Mouse (Mus musculus) urinary bladder, postnatal 25 days (tissue): ENCODE data around the gene Otogl.
"Not testable (repeated sequence)": the region's sequence is repeated elsewhere in the genome, so short reads cannot be mapped to it uniquely, and the experiment has no call there.

Source experiments
- DNase-seq: peaks from one replicate; pipeline ENCODE4 v3.0.0; 2022; ENCODE audit warnings: low spot score

Otogl gene

GRCm38 (mm10) chr10:107805203-107805602 is 106.7 kb downstream of the Otogl start:
- no peak for DNase-seq

DNA sequence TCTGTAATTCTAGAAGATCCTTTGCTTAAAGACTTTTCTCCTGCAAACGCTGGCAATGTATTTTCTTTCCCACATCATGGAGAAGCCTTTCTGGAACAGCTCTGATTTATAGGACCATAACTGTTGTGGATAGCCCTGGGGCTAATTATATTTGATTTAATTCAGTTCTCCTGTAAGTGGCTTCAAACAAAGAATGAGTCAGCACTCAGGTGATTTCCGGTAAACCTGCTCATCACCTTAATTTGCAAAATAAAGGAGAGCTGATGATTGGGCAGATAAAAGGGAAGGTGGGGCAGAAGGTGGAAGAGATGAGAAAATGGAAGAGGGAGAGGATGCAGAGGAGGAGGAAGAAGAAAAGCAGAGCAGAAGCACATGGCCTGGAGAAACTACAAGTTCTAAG is 107.6 kb downstream of the Otogl start:
- not testable (repeated sequence) for DNase-seq

- DNase-seq: peak; percentile 51
Measured at GRCm38 (mm10) chr10:107799671-107800353, 112.1 kb downstream of the Otogl start.

- no peak for DNase-seq
Measured at GRCm38 (mm10) chr10:107794812-107795756, 116.8 kb downstream of the Otogl start.

- DNase-seq: no peak
Measured at GRCm38 (mm10) chr10:107792491-107792890, 119.4 kb downstream of the Otogl start.

- no peak for DNase-seq
Measured at GRCm38 (mm10) chr10:107779548-107779947, 132.4 kb downstream of the Otogl start.

DNA sequence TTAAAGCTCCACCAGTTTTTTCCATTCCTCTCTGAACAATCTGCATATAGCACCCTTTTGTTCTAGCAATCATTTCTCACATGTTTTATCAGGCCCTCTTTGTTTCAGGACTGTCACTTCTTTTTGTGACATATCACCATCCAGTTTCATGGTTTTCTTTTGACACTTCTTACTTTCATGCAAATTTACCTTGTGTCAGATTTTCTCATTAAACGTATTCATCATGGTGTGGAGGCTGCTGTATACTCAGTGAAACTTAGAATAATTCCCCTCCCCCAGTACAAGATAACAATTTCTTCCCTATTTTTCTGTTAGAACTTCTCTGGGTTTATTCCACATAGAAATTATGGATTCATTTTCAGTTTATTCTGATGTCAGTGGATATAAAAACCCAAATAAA is 152.3 kb downstream of the Otogl start:
- DNase-seq: no peak

- no peak for DNase-seq
Measured at GRCm38 (mm10) chr10:107753471-107753870, 158.5 kb downstream of the Otogl start.

DNA sequence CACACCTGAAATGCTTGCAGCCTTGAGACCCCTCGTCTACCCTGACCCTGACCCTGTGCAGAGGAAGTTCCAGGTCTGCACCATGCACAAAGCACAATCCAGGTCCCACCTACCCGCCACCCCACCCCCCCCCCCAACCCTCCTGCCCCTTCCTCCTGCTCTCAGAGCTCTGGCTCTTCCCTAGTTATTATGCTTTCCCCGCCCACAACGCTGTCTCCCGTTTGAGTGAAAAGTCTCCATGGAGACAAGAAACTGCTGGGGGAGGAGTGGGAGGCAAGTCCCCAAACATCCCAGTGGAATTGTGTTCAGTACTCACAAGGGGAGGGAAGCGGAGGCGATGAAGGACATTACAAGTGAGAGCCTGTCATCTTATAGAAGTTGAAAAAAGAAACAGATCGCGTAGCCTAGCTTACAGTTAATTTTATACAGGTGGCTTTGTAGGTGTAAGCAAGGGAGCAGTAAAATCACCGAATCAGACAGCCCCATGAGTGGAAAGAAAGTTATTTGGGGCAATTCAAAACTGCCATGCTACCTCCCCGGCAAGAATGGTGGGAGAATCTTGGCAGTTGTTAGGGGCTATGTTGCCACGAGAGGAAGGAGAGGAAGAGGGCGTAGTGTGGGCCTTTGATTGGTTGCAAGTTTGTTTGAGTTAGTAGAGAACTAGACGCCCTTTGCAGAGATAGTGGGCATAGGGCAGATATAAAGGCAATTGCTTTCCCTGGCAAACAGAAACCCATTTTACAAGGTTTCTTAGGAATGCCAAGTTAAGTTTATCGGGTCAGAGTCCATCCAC is 159.4 kb downstream of the Otogl start:
- no peak for DNase-seq

DNA sequence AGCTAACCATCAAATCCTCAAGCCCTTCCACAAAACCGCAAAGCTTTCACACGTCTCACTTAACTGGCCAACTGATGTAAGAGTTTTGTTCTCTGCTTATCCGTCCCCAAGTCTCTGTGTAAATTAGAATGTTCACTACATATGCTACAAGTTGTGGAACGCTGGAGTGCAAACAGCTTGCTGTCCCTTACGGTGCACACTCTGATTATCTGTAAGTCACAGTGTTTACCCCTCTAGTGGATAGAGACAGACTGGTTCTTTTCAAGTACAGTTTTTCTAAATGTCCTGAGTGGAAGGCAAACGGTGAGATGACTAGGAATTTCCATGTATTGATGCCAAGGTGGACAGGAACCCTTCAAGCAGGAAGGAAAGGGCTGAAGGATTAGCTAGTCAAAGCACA is 160.0 kb downstream of the Otogl start:
- DNase-seq: no peak

DNA sequence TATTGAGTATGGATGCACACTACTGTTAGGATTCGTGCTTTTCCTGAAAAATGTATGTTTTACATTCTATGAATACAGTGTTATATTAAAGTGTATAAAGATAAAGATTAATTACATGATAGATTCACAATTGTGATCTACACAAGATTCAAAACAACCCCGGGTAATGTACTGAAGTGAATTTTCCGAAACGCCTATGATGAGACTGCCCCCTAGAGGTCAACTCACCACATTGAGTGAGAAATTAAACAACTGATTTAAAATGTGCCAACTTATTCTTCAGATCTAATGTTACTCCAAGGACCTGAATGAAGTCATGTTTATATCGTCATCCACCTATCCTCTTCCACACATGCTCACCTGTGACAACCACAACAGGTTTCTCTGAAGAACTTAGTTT is 164.4 kb downstream of the Otogl start:
- no peak for DNase-seq

DNA sequence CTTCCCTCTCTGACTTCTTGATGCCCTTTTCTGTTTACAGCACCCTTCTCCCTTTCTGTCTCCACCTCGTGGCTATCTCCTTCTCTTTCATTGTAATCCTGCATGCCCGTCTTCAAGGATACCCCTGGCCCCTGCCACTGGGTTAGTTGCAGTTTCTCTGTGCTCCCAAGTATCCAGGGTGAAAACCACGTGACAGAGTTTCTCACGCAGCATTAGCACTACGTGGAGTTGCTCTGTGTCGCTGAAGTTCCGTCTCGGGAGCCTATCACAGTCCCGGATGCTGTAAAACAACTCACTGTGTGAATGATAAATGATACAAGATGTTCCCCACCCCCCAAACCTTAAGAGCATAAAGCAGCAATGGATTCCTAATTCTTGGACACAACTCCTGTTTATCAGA is 165.2 kb downstream of the Otogl start:
- DNase-seq: no peak

DNA sequence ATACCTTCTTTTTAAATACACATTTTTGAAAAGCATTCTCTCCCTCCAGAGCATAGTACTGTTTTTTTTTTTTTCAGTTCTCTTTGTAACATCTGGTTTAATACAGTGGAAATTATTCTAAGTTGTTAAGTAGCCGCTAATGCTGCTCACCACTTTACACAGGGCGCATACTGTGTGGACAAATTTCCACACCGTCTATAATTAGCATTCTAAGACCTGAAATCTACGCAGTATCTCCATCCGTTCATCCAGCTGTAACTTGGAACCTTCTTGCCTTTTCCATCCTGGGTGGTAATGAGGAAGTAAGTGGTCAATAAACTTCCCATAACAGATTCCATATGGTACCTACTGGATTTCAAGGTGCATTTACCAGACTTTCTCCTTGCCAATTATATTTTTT is 172.1 kb downstream of the Otogl start:
- DNase-seq: no peak

DNA sequence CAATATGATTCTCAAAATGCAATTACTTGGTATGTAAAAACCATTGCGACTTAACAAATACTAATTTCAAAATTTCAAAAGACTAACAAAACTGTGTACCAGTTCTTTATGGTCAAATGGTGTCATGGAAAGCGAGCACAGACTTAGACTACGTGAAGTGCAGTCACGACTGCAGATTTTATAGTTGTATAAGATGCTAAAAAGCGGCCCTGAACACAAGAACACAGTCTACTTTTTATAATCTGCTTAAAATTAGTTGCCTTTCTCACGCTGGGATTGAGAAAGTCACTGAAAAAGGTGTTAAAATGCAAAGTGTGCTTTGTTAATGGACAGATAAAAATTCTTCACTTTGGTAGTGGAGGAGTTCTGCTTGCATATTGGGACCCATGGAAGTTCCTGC is 174.2 kb downstream of the Otogl start:
- DNase-seq: no peak

DNA sequence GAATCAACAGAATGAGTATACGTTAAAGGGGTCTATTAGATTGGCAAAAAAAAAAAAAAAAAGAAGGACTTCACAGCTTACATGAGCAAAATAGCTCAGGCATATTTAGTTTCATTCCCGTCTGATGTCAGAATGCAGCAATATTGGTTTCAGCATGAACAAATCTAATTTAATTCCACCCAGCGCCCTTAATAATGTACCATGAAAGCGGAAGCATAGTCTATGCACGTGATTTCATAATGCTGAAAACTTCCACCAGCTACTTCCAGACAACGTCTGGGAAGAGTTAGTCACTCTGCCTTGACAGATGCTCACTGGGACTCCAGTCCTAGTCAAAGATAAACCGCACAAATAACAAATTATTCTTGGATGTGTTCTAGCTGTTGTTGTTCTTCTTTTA is 176.5 kb downstream of the Otogl start:
- DNase-seq: no peak

GRCm38 (mm10) chr10:107734327-107734726 is 177.6 kb downstream of the Otogl start:
- no peak for DNase-seq

- no peak for DNase-seq
Measured at GRCm38 (mm10) chr10:107725631-107726030, 186.3 kb downstream of the Otogl start.

DNA sequence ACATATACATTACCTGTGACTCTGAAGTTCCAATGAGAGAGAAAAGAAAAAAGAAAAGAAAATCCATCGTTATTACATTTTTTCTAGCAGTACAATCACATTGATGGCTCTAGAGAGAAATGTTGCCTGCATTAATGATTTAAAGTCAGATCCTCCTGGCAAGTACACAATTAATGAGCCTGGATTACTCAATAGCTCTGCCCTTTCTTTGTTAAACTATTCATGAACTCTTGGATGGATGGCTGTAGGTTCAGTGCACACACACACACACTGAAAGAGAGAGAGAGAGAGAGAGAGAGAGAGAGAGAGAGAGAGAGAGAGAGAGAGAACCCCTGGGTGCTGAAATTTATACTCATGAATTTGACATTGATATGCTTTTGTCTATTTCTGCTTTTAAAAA is 192.1 kb downstream of the Otogl start, which contains the start of gene Ptprq:
TSS of gene Ptprq (minus strand) at position 246 of the 400 bp plus-strand sequence.
- DNase-seq: no peak
